Mouse (Mus musculus) testis, adult 2 months (tissue): ENCODE data around the gene Anks3. TPM values are rescaled to one million over a fixed set of nuclear protein-coding genes. Genes with fewer than 3 reads are reported as not detected.
A peak's percentile ranks its signal among the peaks of the same experiment; 100 is the strongest.

Source experiments
- H3K27ac ChIP-seq: fragments of 200-500 bp; 2 replicates; pipeline ENCODE4 v1.5.1; 2012; ENCODE audit warnings: low read depth, low read length; ENCODE audit not compliant: control insufficient read depth, insufficient read depth
- H3K27me3 ChIP-seq: fragments of 200-500 bp; 2 replicates; pipeline ENCODE4 v1.6.1; 2012; ENCODE audit warnings: mild to moderate bottlenecking, low read length, moderate library complexity; ENCODE audit not compliant: control insufficient read depth, insufficient read depth
- H3K36me3 ChIP-seq: fragments of 200-500 bp; 2 replicates; pipeline ENCODE4 v1.6.1; 2012; ENCODE audit warnings: mild to moderate bottlenecking, low read length; ENCODE audit not compliant: control insufficient read depth, insufficient read depth
- H3K4me1 ChIP-seq: fragments of 200-500 bp; 2 replicates; pipeline ENCODE4 v1.6.1; 2012; ENCODE audit warnings: low read length; ENCODE audit not compliant: control insufficient read depth, insufficient read depth
- H3K4me3 ChIP-seq: fragments of 200-500 bp; 2 replicates; pipeline ENCODE4 v1.5.1; 2012; ENCODE audit warnings: low read depth, mild to moderate bottlenecking, low read length, moderate library complexity, mixed read lengths; ENCODE audit not compliant: control insufficient read depth
- CTCF ChIP-seq: fragments of 200-500 bp; IDR thresholded peaks from 2 replicates; pipeline ENCODE4 v1.5.1; 2012; ENCODE audit warnings: low read depth, mild to moderate bottlenecking, inconsistent platforms, low read length, moderate library complexity; ENCODE audit not compliant: control insufficient read depth, insufficient read depth, insufficient replicate concordance
- POLR2A ChIP-seq: fragments of 200-500 bp; IDR thresholded peaks from 2 replicates; pipeline ENCODE4 v1.6.1; 2012; ENCODE audit warnings: low read depth, mild to moderate bottlenecking, inconsistent platforms, low read length, moderate library complexity; ENCODE audit not compliant: control insufficient read depth
- polyA plus RNA-seq: library from polyadenylated mRNA; depleted of rRNA; stranded (reverse); fragments of >200 nt; gene quantifications from 2 replicates; pipeline ENCODE4 v1.2.3, GENCODE M21; 2012

Gene Anks3
- polyA plus RNA-seq, 1 experiment: 39.3 TPM

GRCm38 (mm10) chr16:4946155-4946554, 17.9 kb downstream of the Anks3 start:
- Histone ChIP-seq H3K4me3 (no peak overlapping the region), H3K4me1 (no peaks in the 10 kb centered on the region), H3K27ac (no peak overlapping the region), H3K27me3 (no peaks in the 10 kb centered on the region), H3K36me3 (peaks cover 4% of the 10 kb centered on the region)
- TF ChIP-seq POLR2A (no peak), CTCF (no peak)

DNA sequence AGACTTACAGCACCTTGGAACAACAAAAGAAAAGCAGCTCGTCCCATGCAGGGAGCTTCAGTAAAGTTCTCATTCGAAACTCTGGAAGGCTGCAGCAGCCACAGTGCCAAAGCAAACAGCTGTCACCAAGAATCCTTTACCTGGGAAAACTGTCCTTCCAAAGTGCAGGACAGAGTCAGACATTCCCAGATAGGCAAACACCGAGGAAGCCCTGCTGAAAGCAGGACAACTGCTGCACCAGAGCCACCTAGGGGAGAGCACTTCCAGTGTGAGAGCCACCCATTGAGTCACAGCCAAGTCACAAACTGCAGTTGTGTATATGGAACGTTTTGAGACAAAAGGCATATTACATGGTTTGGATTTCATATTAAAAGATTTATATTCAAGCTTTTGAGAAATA, 18.6 kb downstream of the Anks3 start:
- H3K4me1 ChIP-seq: no peaks in the 10 kb centered on the region; the same call in 1 of the 2 replicates
- no peak overlapping the region for H3K4me3 ChIP-seq
- no peak for TF ChIP-seq CTCF
- TF ChIP-seq POLR2A: no peak
- no peaks in the 10 kb centered on the region for H3K27me3 ChIP-seq
- H3K36me3 ChIP-seq: peaks cover 3% of the 10 kb centered on the region
- H3K27ac ChIP-seq: no peak overlapping the region

- peaks cover 12% of the 10 kb centered on the region for H3K4me1 ChIP-seq
- H3K36me3 ChIP-seq: peaks cover 3% of the 10 kb centered on the region
- H3K4me3 ChIP-seq: no peak overlapping the region
- H3K27ac ChIP-seq: no peak overlapping the region
- no peak for TF ChIP-seq CTCF
- TF ChIP-seq POLR2A: no peak
- H3K27me3 ChIP-seq: no peaks in the 10 kb centered on the region
These were observed 20.6 kb downstream of the Anks3 start for GRCm38 (mm10) chr16:4943431-4943830.

DNA sequence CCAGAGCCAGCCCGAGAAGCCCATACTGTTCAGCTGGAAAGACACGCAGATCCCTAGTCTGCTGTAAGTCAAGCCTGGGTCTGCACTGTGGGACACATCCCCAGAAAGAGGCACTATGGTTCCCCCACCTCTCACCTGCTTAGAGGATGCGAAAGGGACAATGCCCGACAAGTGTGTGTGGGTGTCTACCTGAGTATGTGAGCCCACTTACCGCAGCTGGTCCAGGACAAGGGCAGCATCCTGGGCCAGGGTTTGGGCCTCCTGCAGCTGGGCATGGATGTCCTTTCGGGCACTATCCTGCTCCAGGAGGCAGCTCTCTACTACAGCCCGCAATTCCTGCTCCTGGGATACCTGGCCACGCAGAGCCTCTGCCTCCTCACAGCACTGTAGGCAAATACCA, 21.1 kb downstream of the Anks3 start:
- Histone ChIP-seq H3K4me3 (no peak overlapping the region), H3K36me3 (no peaks in the 10 kb centered on the region; the same call in none of the 2 replicates), H3K27me3 (no peaks in the 10 kb centered on the region), H3K4me1 (peaks cover 15% of the 10 kb centered on the region), H3K27ac (no peak overlapping the region)
- TF ChIP-seq POLR2A: no peak
- no peak for TF ChIP-seq CTCF

DNA sequence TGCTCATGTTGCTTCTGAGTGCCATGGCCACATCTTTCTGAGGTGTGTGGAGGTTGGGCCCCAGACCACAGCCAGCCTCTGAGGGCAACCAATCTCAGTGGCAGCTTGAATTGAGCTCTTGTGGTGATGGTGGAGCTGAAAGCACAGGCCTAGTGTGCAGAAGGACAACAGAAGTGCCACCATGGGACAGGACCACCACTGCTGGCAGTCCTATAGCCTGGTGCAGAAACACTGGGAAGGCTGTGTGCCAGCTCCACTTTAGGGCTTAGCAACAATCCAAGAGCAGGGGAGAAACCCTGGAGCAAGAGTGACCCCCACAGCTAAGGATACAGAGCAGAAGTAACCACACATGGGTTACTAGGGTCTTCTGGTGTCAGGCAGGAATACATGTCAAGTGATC, 23.0 kb downstream of the Anks3 start:
- no peaks in the 10 kb centered on the region for H3K27me3 ChIP-seq
- no peak for TF ChIP-seq POLR2A
- no peak for TF ChIP-seq CTCF
- peaks cover 3% of the 10 kb centered on the region for H3K36me3 ChIP-seq
- no peak overlapping the region for H3K27ac ChIP-seq
- no peak overlapping the region for H3K4me3 ChIP-seq
- peaks cover 29% of the 10 kb centered on the region for H3K4me1 ChIP-seq

GRCm38 (mm10) chr16:4940311-4940850, 23.6 kb downstream of the Anks3 start:
- TF ChIP-seq CTCF (no peak), POLR2A (no peak)
- H3K27me3 ChIP-seq: no peaks in the 10 kb centered on the region
- H3K36me3 ChIP-seq: peaks cover 3% of the 10 kb centered on the region; the same call in 1 of the 2 replicates
- H3K4me3 ChIP-seq: no peak overlapping the region
- no peak overlapping the region for H3K27ac ChIP-seq
- H3K4me1 ChIP-seq: peaks cover 29% of the 10 kb centered on the region

DNA sequence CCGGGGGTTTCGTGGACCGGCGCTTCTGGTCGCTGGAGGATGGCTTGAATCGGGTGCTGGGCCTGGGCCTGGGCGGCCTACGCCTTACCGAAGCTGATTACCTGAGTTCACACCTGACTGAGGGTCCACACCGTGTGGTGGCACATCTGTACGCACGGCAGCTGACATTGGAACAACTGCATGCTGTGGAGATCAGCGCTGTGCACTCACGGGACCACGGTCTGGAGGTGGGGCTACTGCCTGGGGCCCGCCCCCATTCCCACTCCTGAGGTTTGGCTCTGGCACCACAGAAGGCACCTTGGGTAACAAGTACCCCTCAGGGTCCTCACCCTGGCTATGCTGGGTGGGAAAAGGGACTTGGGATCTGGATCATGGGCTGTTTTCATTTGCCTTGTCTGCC, 24.6 kb downstream of the Anks3 start:
- Histone ChIP-seq H3K4me1 (peaks cover 29% of the 10 kb centered on the region), H3K27me3 (no peaks in the 10 kb centered on the region), H3K36me3 (peaks cover 3% of the 10 kb centered on the region; the same call in 1 of the 2 replicates), H3K27ac (peak overlapping the region; percentile 94), H3K4me3 (peak overlapping the region; percentile 99)
- TF ChIP-seq POLR2A: no peak
- no peak for TF ChIP-seq CTCF

DNA sequence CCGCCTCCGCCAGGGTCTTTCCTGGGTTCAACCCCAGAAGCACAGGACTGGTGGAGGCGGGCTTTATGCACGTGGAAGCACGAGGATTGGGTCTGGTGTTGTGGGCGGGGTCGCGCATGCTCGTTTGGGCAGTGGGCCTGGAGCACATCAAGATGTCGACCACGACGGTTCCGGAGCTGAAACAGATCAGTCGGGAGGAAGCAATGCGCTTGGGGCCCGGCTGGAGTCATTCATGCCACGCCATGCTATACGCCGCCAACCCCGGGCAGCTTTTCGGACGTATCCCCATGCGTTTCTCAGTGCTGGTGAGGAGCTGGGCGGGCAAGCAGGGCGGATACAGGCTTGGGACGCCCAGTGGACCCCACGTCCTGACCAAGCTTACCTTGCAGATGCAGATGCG, 25.0 kb downstream of the Anks3 start:
- peaks cover 3% of the 10 kb centered on the region; the same call in 1 of the 2 replicates for H3K36me3 ChIP-seq
- TF ChIP-seq CTCF: no peak
- peak; percentile 92 for TF ChIP-seq POLR2A
- no peaks in the 10 kb centered on the region for H3K27me3 ChIP-seq
- H3K4me1 ChIP-seq: peaks cover 29% of the 10 kb centered on the region
- peak overlapping the region; percentile 99 for H3K4me3 ChIP-seq
- H3K27ac ChIP-seq: peak overlapping the region; percentile 94
